Mouse (Mus musculus) kidney, adult 8-10 months (tissue): Measurements from ENCODE around the gene Rtn4ip1.
"Not testable (repeated sequence)": the region's sequence is repeated elsewhere in the genome, so short reads cannot be mapped to it uniquely, and the experiment has no call there.

ENCODE experiments used
- DNase-seq, 2 experiments: peaks; one replicate each; pipeline ENCODE4 v3.0.0; 2022

The Rtn4ip1 gene

GRCm38 (mm10) chr10:43939136-43939662 lies 37.6 kb downstream of the Rtn4ip1 start:
- no peak for DNase-seq

- no peak for DNase-seq
These were observed 42.1 kb downstream of the Rtn4ip1 start for GRCm38 (mm10) chr10:43943736-43944135.

GRCm38 (mm10) chr10:43945435-43945834 lies 43.8 kb downstream of the Rtn4ip1 start:
- no peak for DNase-seq

- peak in 1 of 2 experiments; percentile 55 for DNase-seq
These were observed 52.3 kb downstream of the Rtn4ip1 start for GRCm38 (mm10) chr10:43953942-43954341.

- no peak for DNase-seq
These were observed 63.3 kb downstream of the Rtn4ip1 start for GRCm38 (mm10) chr10:43964943-43965342.

- DNase-seq: no peak
These were observed 71.6 kb downstream of the Rtn4ip1 start for GRCm38 (mm10) chr10:43973244-43973643.

- peak; percentile 63 to 69 for DNase-seq
These were observed 75.7 kb downstream of the Rtn4ip1 start for GRCm38 (mm10) chr10:43977353-43977752.

- no peak for DNase-seq
These were observed 78.5 kb downstream of the Rtn4ip1 start for GRCm38 (mm10) chr10:43980080-43980479.

- not testable (repeated sequence) for DNase-seq
These were observed 79.1 kb downstream of the Rtn4ip1 start for GRCm38 (mm10) chr10:43980742-43981141.

GRCm38 (mm10) chr10:43982470-43982869 lies 80.9 kb downstream of the Rtn4ip1 start:
- no peak for DNase-seq

- peak; percentile 39 to 60 for DNase-seq
These were observed 81.6 kb downstream of the Rtn4ip1 start for GRCm38 (mm10) chr10:43983241-43983640.

GRCm38 (mm10) chr10:43983866-43984265 lies 82.3 kb downstream of the Rtn4ip1 start:
- no peak for DNase-seq

- no peak for DNase-seq
These were observed 89.7 kb downstream of the Rtn4ip1 start for GRCm38 (mm10) chr10:43991268-43991667.

GRCm38 (mm10) chr10:43992506-43992905 lies 90.9 kb downstream of the Rtn4ip1 start:
- no peak for DNase-seq

- DNase-seq: no peak
These were observed 91.6 kb downstream of the Rtn4ip1 start for GRCm38 (mm10) chr10:43993198-43993597.

GRCm38 (mm10) chr10:43995858-43996650 lies 94.4 kb downstream of the Rtn4ip1 start:
- DNase-seq: no peak

- DNase-seq: no peak
These were observed 95.7 kb downstream of the Rtn4ip1 start for GRCm38 (mm10) chr10:43997276-43997675.

GRCm38 (mm10) chr10:43998023-43998422 lies 96.4 kb downstream of the Rtn4ip1 start:
- DNase-seq: no peak

GRCm38 (mm10) chr10:43998503-43999082 lies 97.0 kb downstream of the Rtn4ip1 start:
- DNase-seq: no peak

GRCm38 (mm10) chr10:44000156-44000865 lies 98.7 kb downstream of the Rtn4ip1 start:
- DNase-seq: no peak

- DNase-seq: peak; percentile 37 to 55
These were observed 100.7 kb downstream of the Rtn4ip1 start for GRCm38 (mm10) chr10:44002004-44002940.

- DNase-seq: no peak
These were observed 101.5 kb downstream of the Rtn4ip1 start for GRCm38 (mm10) chr10:44002995-44003524.
